Mouse (Mus musculus): ENCODE measurements around the gene Gm20873.
"Not testable (repeated sequence)": the region's sequence is repeated elsewhere in the genome, so short reads cannot be mapped to it uniquely, and the experiment has no call there.

The Gm20873 gene

GRCm38 (mm10) chrY:6266798-6267197 lies at the start of gene Gm20873:
TSS of gene Gm20873 (plus strand) at chrY:6267098.
- DNase-seq (ENCODE audit: low spot score), result not testable (repeated sequence)

GRCm38 (mm10) chrY:6237895-6238294 lies 29.0 kb upstream of the Gm20873 start, which contains the start of gene Gm21746:
TSS of gene Gm21746 (minus strand) at chrY:6237995.
- DNase-seq (ENCODE audit: low spot score), result not testable (repeated sequence)

All from spleen, adult 12 weeks (tissue).